Mouse (Mus musculus): ENCODE results near the gene Rbfox2.
A peak's percentile ranks its signal among the peaks of the same experiment; 100 is the strongest.
"Not testable (repeated sequence)": the region's sequence is repeated elsewhere in the genome, so short reads cannot be mapped to it uniquely, and the experiment has no call there.

Rbfox2 gene

DNA sequence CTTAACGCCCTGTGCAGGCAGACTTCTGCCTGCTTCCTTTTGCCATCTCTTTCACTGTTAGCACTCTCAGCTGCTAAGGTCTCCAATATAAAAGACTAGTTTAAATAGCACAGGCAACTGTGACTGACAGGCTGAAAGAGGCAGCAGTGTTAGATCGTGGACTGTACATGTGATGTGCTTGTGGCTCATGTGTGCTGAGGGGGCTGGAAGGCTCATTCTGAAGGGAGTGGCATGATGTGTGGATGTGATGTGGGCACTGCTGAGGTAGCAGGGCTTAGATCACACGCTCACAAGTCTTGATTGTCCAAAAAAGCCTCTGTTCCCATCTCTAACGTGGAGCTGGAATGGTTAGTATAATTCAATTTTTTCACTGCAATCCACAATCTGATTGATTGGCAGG is 215.4 kb downstream of the Rbfox2 start:
- DNase-seq = no peak

DNA sequence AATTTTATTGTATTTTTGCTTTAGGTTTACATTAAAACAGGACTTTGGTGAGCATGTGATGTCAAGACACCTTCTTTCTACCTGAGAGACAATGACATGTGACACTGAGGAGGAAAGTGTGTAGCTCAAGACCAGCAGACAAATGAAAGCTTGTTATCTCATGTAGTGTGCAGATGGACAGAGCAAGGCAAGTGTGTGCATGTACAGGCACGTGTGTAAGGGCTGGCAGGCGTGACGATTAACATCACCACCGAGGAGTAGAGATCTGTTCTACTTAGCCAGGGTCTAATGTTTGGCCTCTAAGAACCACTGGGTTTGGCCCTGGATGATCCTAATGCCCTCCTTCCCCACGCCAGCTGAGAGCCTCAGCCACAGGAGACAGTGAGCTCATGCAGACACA is 216.3 kb downstream of the Rbfox2 start:
- DNase-seq = no peak

DNA sequence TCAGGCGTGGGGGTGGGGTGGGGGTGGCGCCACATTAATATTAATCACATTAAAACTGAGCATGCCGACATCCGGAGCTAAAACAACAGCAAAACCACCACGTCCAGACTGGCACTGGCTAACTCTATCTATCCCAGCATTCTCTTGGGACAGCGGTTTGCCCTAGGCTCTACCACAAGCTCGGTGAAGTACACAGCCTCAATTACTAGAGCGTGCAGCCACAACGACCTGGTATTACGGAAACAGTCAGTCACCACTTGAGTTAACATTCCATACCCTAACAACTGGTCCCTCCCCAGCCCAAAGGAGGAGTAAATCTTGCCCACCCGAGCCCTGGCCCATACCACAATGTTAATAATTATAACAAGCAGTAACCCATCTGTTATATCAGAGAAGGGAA is 217.6 kb downstream of the Rbfox2 start:
- DNase-seq = no peak

DNA sequence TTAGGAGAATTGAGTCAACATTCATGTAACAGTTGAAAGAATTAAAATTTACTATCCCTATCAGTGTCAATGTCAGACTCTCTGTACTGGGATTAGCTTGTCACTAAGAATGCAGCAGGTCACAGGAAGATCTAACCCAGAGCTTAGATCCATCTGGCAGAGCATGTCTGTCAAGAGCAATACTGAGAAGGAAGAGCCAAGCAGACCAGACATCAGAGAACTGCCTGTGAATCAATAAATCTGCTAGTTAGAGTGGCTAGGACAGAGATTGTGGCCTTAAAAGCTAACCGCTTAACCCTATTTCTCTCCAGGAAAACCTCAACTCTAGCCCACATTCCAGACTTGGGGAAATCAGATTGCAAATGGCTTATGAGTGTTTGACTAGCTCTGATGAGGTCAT is 220.3 kb downstream of the Rbfox2 start:
- no peak for DNase-seq

DNA sequence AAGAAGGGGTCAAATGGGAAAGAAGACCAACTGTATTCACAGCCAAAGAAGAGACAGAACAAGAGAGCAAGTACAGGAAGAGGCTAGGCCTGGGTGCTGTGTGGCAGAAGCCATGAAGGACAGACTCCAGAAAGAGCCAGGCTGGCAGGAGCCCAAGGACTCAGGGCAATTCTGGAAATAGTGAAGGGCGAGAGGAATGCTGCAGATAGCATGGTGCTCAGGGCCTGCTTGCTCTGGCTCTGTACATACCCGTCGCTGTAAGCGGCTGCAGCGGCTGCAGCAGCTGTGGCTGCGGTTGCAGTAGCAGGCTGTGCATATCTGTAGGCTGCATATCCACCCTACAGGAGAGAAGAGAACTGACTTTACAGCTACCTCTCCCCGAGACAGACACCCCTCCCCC is 221.0 kb downstream of the Rbfox2 start:
- DNase-seq = peak; percentile 39 to 43

DNA sequence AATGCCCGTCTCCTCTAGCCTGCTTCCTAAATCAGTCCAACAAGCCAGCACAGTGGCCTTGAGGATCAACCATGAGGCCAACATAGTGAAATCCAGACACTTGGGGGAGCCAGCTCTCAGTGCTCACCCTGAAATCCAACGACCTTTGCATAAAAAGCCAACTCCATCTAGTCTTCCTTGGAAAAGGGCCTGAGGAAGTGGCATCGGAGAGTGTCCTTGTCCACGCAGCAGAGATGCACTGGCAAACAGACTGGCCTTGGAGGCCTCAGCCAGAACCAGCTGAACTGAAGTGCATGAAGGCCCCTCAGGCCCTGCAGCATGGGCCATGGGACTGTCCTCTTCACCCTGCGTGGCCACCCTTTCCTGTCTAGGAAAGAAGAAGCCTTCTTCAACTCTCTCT is 225.3 kb downstream of the Rbfox2 start:
- peak in 1 of 2 experiments; percentile 15 for DNase-seq

DNA sequence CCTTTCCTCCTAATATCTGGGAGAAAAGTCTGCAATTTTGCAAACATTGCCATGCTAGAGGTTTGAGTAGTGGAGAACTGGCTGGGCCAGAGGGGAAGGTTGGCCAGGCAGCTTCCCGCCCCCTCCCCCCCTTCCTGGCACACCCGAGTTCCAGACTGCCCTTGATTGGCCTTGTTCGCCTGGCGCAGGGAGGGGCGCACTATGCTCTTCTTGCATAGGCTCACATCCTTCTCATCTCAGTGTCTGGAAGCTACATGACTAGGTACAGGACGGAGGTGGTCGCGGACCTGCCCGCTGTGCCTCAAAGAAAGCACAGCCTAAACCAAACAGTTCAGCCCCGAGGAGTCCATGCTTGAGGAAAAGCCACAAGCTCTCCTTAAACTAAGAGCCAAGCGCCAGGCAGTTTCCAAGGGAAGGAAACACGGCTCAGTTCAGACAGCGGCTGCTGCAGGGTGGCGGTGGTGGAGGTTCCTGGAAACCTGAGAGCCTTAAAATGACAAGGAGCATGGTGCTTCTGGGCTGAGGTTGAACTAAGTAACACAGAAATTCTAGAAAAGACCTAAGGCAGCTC is 226.0 kb downstream of the Rbfox2 start:
- DNase-seq = peak in 1 of 2 experiments; percentile 18

DNA sequence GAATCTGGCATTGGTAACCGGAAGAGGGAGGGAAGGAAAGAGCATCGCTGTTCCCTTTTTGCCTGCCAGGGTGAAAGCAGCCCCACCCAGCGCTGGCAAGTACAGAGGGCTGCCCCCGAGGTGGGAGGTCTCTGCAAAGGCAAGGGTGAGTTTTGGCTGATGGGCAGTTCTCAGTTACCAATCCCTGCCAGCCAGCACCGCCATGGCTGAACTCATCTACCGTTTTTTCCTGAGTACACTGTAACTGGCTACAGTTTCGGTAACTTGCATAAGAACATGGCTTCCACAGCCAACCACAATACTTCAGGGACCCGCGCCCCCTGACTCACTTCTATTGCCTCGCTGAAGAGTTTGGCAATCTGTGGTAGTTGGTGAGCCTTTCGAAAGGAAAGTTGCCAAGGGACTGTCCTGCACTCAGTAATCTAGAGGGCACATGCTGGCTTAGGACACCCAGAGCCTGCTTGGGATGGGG is 226.9 kb downstream of the Rbfox2 start:
- peak in 1 of 2 experiments; percentile 21 for DNase-seq

DNA sequence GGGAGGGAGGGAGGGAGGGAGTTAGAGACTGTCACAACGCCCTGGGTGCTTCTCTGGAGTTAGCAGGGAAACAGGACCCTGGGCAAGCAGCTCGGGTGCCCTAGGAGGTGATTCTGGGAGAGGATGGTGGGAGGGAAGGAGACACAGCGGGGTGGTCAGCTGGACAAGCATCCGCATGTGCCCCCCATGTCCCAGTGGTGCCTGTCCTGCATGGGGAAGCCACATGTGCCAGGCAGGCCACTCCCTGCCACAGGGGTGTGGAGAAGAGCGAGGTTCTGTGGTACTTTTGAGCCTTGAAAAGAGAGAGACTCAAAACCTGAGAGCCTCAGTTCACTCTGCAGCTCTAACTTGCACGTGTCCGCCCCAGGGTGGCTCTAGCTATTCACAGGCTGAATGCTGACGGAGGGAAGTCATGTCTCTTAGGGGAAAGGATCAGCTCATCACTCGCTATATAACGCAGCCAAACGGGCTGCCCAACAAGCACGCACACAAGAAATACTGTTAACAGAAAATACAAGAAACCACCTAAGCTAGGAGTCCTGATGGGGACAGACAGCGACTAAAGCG is 227.5 kb downstream of the Rbfox2 start:
- DNase-seq = no peak

DNA sequence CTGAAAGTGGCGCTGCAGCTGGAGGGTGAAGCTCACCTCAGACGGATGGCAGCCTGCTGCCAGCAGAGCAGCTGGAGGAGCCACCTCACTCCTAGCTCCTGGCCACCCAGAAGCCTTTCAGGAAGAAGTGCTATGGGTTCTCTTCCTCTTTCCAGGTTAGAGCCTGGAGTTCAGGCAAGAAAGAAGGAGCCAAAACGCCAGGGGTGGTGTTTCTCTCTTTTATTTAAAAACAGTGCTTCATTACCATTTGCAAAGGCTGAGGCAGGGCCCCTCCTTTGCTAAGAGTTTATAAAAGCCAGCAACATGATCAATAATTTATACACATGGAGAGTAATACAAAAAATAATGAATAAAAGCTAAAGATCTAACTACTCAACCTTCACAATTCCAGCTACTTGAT is 228.0 kb downstream of the Rbfox2 start:
- no peak for DNase-seq

DNA sequence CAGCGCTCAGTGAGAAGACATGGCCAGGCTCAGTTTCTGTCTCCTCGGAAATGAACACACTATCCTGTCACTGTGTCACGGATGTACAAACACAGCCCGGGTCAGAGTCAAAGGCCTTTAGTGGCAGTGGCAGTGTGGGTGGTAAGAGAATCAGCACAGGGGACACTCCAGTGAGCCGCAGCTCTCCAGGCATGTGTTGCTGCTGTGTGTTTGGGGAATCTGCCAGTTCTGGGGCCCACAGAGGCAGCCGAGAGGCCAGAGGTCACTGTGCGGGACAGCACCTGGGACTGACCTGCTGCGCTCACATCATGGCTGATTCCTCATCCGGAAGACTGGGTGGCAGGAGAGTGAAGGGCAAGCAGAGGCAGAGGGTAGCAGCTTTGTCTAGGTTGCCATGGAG is 228.9 kb downstream of the Rbfox2 start:
- DNase-seq = no peak

DNA sequence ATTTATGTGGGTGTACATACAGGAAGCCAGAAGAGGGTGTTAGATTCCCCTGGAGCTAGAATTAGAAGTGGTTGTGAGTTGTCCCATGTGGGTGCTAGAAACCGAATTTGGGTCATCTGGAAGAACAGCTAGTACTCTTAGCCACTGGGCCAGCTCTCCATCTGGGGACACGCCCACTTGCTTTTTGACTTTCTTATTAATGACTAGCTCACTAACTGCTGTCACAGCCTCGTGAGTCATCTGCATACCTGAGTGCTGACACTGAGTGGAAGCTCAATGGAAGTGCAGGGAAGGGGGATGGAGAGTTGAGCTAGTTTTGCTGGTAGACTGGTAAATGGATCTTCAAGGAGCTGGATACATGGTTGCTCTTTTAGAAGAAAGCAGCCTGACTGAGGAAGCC is 230.3 kb downstream of the Rbfox2 start:
- DNase-seq = no peak

DNA sequence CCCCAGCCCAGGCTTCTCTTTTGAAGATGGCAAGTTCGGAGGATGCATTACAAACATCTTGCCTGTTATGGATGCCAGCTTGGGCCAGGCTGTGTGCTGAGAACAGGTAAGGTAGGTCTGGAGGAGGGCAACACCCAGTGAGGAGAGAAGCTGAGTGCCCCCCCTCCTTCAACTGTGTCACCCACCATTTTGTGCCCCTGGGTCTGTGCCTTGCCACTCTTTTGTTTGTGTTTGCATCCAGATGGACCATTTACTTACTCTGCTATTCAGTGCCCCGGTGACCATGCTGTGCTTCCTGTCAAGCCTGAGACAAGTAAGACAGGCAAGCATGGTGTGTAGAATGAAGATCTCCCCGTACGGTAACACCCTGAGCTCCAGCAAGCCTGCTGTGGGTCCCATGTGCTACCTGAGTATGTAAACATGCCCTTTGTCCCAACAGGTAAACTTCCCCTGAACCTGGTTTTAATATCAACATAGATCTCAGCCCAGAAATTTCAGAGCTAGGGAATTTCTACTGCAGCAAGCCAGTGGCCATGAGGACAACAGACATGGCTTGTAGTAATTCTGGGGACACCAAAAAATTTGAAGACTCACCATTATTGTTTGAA is 234.1 kb downstream of the Rbfox2 start:
- DNase-seq = no peak

DNA sequence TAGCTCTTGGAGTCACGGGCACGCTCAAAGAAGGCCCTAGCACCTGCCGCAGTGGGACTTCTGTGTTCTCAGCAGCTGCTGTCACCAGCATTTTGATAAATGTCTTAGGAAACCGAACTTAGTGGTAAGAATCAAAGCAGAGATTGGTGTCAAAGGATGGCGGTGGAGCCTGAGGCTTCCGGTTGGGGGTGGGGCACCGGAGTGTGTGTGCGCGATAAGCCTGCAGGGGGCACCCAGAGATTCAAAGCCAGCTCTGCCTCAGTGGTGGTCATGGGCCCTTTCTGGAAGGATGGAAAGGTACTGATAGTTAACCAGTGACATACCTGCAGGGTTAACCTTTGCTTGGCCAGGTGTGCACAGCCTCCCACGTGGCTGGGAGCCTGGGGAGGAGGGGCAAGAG is 235.3 kb downstream of the Rbfox2 start:
- peak in 1 of 2 experiments; percentile 12 for DNase-seq

DNA sequence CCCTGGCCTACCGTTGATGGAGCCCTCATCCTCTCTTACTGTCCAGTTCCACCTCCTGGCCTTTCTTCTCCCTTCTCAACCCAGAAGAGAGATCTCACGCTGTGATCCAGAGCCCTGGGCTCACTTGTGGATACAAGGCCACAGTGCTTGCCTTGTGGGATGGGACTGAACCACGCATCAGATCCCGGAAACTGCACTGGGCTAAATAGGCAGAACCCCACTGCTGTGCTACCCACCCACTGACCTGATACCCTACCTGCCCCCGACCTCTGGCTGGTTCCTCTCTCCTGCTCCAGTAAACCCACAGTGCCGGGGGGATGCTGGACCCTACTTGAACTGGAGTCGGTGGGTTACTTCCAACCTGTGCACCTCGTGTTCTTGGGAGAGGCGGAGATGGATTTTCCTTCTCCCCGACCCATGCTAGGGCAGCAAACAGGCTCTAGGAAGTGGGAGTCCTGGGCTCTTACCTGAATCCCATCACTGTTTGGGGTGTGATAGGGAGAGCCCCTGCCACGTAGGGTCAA is 236.0 kb downstream of the Rbfox2 start:
- DNase-seq = no peak

DNA sequence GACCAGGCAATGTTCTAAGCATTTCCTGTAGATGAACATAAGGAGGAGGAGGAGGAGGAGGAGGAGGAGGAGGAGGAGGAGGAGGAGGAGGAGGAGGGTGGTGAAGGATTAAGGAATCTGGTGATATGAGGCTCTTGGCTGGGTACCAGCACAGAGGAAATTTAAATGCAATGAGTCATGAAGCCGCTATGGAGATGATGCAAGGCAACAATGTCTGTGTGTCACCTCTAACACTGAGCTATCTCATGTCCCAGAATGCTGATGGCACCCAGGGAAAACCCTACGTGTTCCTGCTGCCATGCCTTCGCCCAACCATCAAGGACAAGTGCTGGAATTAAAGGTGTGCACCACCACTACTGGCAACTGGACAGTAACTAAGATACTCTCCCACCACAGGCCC is 237.8 kb downstream of the Rbfox2 start:
- DNase-seq = no peak

DNA sequence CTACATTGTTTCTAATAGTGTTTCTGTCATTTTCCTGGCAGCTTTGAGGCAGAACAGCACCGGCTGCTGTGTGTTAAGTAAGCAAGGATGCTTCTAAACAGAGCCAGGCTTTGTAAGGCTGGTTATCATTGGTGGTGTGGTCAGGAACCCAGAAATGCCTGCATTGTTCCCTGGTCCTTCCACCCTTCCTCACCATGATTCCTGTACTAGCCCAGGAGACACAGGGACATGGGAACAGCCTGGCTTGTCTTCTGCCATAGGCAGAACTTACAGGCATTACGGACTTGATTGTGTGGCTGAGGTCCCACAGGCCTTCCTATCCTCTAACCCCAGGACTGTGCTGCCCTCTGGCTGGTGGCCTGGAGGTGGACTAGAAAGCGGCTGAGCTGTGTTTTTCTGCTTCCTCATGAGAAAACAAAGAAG is 238.4 kb downstream of the Rbfox2 start:
- DNase-seq = peak in 1 of 2 experiments; percentile 32

DNA sequence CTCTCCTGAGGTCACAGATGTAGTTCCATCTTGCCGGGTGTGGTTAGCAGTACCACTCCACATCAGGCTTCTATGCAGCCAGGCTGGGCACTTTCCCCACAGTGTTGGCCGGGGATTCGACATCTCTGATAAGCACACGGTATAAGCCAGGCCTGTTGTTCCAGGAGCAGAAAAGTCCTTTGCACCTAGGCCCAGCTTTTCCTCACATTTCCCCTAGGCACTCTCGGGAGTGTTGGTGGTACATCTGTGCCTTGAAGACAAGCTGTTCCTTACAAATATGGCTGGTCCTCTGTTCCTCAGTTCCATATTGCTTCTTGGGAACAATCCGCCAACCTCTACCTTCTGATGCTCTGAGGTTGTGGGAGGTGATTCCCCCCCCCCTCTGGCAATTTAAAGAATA is 240.6 kb downstream of the Rbfox2 start:
- DNase-seq = no peak

DNA sequence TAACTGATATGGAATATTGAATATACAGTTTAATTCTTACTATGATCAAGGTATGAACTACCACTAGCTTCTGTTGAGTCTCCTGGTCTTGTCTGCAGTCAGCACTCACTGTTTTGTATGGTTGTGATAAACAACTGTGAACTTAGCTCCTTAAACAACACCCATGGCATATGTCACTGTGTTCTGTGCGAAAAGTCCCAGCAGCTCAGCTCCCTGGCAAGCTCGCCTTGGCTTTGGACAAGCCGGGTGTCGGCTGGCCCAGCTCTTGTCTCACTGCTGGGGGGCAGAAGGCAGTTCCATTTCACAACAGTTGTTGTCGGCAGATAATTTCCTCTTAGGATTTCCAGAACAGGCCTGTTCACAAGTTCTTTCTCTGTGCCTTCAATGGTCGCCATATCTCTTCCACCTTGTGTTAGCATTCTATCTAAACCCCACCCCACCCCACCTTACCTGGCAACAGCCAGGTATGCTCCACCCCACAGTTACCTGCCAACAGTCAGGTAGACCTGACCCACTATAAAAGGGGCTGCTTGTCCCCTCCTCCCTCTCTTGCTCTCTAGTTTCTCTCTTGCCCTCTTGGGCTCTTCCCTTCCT is 241.4 kb downstream of the Rbfox2 start:
- DNase-seq = no peak

DNA sequence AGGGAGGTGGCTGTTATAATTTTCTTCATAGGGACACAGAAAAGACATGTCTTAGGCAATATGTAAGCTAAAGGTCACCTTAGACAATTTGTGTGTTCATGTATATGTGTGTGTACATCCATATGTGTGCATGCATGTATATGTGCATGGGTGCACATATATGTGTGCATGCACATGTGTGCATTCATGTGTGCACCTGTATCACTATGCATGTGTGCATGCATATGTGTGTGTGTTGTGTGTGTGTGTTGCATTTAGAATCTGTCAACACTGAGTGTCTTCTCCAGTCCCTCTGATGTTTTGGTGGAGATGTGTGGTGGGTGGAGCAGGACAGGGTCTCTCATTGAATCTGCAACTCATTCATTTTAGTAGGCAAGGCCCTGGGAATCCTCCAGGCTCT is 244.1 kb downstream of the Rbfox2 start:
- DNase-seq = no peak

DNA sequence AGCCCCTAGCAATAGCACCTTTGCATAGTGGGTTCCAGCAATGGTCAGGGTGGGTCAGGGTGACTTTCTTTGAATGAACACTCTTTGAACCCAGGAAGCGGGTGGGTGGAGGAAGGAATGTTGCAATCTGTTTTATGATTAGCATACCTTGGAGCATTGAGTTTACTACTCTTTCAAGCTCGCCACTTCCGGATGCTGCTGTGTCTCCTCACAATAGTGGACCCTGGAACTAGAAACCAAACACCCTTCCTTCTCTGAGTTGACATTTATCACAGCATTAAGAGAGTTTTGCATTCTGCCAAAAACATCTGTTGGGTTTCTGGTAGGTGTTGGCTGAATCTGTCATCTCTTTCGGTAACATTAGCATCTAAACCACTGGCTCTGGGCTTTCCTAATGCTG is 247.4 kb downstream of the Rbfox2 start:
- DNase-seq = not testable (repeated sequence)

DNA sequence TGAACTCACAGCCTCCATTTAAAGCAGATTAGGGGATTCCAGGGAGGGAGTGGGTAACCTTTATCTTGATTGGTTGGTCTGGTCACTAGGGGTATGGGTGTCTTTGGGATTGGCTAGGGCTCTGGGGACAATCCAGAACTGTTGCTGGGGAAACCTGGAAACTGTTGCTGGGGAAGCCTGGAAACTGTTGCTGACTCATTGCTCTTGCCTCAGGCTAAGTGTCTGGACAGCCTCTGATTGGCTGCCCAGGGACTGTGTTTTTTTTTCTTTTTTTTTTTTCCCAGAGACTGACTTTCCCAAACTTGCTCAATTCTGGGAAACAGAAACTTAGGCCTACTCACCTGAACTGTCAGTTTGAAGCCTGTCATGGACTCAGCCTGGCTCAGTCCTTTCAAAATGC is 248.2 kb downstream of the Rbfox2 start:
- DNase-seq = no peak

DNA sequence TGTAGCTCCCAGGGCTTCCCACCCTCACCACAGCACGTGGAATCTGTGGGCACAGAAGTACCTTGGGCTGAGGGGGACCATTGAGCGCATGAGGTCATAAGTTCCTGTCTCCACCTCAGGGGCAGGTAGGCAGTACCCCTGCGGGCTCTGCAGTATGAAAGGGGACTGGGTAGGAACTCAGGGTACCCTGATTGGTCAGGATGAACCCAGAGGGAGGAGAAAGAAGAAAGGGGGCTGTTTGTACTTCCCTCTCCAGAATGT is 250.1 kb downstream of the Rbfox2 start:
- DNase-seq = no peak

All from cerebellum, adult 18-20 months (tissue).